Mouse (Mus musculus): ENCODE data around the gene Tnrc6b. TPM values are rescaled to one million over a fixed set of nuclear protein-coding genes. Genes with fewer than 3 reads are reported as not detected.
A peak's percentile ranks its signal among the peaks of the same experiment; 100 is the strongest.

Tnrc6b gene
- polyA plus RNA-seq, 1 experiment from 2014 or later, result 10.0 TPM

- peak within 1 kb of the TSS; percentile 76 for H3K9ac ChIP-seq (ENCODE audit: low read length)
- ATAC-seq (peak; percentile 96), DNase-seq (ENCODE audit: low spot score) (peak; percentile 93)
- no peaks in the 10 kb centered on the region for H3K9me3 ChIP-seq (replicated peaks; ENCODE audit: control insufficient read depth, low read length)
- under 1% methylated on average over 63 of the region's 63 CpGs for WGBS
- peaks cover 4% of the 10 kb centered on the region; the same call in 1 of the 2 replicates for H3K4me1 ChIP-seq (ENCODE audit: control insufficient read depth, insufficient read depth, low read length)
- peak within 1 kb of the TSS; percentile 76 for H3K4me2 ChIP-seq (ENCODE audit: low read length)
- no peaks in the 10 kb centered on the region for H3K27me3 ChIP-seq (replicated peaks; ENCODE audit: control insufficient read depth, insufficient read depth, low read length)
- peak within 1 kb of the TSS; percentile 80 for H3K4me3 ChIP-seq (ENCODE audit: low read depth, low read length)
- peak within 1 kb of the TSS; percentile 76; the same call in 1 of the 2 replicates for H3K27ac ChIP-seq (ENCODE audit: low read depth, low read length)
- H3K36me3 ChIP-seq (ENCODE audit: control insufficient read depth, insufficient read depth, low read length), result peaks cover 15% of the 10 kb centered on the region
Measured at GRCm38 (mm10) chr15:80948145-80949135, 237.3 kb downstream of the Tnrc6b start, which contains the start of gene Adsl. Gene Adsl (plus strand): TSS chr15:80948490.

DNA sequence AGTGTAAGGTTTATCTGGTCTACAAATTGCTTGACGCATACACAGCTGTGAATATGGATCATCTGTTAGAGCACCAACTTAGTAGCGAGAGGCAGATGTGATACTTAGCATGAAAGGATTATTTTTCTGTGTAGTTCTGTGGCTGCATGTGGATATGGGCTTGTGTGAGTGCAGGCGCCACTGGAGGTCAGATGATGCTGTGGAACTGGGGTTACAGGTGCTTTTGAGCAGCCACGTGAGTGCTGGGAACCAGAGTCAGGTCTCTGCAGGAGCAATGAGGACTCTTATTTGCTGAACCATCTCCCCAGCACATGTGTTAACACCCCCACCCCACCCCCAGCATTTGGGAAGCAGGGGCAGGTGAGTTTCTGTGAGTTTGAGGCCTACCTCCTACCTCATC lies 238.3 kb downstream of the Tnrc6b start:
- peak overlapping the region; percentile 76 for H3K4me2 ChIP-seq (ENCODE audit: low read length)
- H3K4me1 ChIP-seq (ENCODE audit: control insufficient read depth, insufficient read depth, low read length), result peaks cover 4% of the 10 kb centered on the region; the same call in 1 of the 2 replicates
- H3K27ac ChIP-seq (ENCODE audit: low read depth, low read length), result no peak overlapping the region
- no peak for ATAC-seq
- H3K36me3 ChIP-seq (ENCODE audit: control insufficient read depth, insufficient read depth, low read length), result peaks cover 25% of the 10 kb centered on the region
- no peaks in the 10 kb centered on the region for H3K27me3 ChIP-seq (replicated peaks; ENCODE audit: control insufficient read depth, insufficient read depth, low read length)
- WGBS, result 52% methylated on average over 4 of the region's 4 CpGs
- H3K4me3 ChIP-seq (ENCODE audit: low read depth, low read length), result peak overlapping the region; percentile 80
- H3K9ac ChIP-seq (ENCODE audit: low read length), result peak overlapping the region; percentile 76
- DNase-seq (ENCODE audit: low spot score), result no peak
- no peaks in the 10 kb centered on the region for H3K9me3 ChIP-seq (replicated peaks; ENCODE audit: control insufficient read depth, low read length)

DNA sequence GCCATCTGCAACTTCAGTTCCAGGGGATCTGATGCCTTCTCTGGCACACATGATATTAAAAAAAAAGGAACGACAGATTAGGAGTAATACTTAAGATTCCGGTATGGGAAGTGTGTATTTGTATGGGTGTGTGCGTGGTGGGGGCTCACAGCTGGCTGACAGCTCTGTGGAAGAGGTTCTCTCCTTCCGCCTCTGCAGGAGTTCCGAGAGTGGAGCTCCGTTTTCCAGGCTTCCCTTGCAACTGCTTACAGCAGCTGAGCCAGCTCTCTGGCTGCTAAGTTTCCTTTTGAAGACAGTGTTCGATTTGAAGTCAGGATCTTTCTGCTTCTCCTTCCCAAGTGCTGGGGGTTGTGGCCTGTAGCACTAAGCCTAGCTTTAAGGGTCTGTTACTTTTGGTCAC lies 238.9 kb downstream of the Tnrc6b start:
- no peak for ATAC-seq
- DNase-seq (ENCODE audit: low spot score), result no peak
- H3K4me2 ChIP-seq (ENCODE audit: low read length), result peak overlapping the region; percentile 76; the same call in 1 of the 2 replicates
- H3K9me3 ChIP-seq (replicated peaks; ENCODE audit: control insufficient read depth, low read length), result no peaks in the 10 kb centered on the region
- H3K9ac ChIP-seq (ENCODE audit: low read length), result no peak overlapping the region
- no peaks in the 10 kb centered on the region for H3K27me3 ChIP-seq (replicated peaks; ENCODE audit: control insufficient read depth, insufficient read depth, low read length)
- 91% methylated on average over 7 of the region's 7 CpGs for WGBS
- H3K4me3 ChIP-seq (ENCODE audit: low read depth, low read length), result no peak overlapping the region
- H3K27ac ChIP-seq (ENCODE audit: low read depth, low read length), result no peak overlapping the region
- H3K4me1 ChIP-seq (ENCODE audit: control insufficient read depth, insufficient read depth, low read length), result peaks cover 4% of the 10 kb centered on the region; the same call in 1 of the 2 replicates
- H3K36me3 ChIP-seq (ENCODE audit: control insufficient read depth, insufficient read depth, low read length), result peaks cover 31% of the 10 kb centered on the region

GRCm38 (mm10) chr15:80953971-80954370 lies 242.9 kb downstream of the Tnrc6b start:
- ATAC-seq (no peak), DNase-seq (ENCODE audit: low spot score) (no peak)
- Histone ChIP-seq H3K36me3 (ENCODE audit: control insufficient read depth, insufficient read depth, low read length) (peaks cover 62% of the 10 kb centered on the region), H3K27me3 (replicated peaks; ENCODE audit: control insufficient read depth, insufficient read depth, low read length) (no peaks in the 10 kb centered on the region), H3K27ac (ENCODE audit: low read depth, low read length) (no peak overlapping the region), H3K4me2 (ENCODE audit: low read length) (no peak overlapping the region), H3K4me1 (ENCODE audit: control insufficient read depth, insufficient read depth, low read length) (peaks cover 4% of the 10 kb centered on the region; the same call in 1 of the 2 replicates), H3K4me3 (ENCODE audit: low read depth, low read length) (no peak overlapping the region), H3K9me3 (replicated peaks; ENCODE audit: control insufficient read depth, low read length) (no peaks in the 10 kb centered on the region), H3K9ac (ENCODE audit: low read length) (no peak overlapping the region)
- 94% methylated on average over 9 of the region's 9 CpGs for WGBS

DNA sequence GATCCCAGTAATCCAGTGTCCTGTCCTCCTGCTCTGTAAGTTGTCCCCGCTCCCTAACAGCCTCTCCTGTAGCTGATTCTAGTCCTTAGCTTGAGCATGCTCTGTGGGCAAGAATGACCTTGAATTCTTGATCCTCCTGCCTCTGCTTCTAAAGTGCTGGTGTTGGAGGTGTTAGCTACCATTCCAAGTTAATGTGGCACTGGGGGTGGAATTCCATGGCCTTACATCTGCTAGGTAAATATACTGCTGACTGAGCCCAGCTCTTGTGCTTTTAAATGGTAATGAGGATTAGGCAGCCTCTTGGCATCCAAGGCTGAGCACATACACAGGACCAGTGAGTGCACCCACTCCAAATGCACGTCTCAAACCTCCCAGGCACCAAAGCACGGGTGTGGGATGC lies 243.7 kb downstream of the Tnrc6b start:
- Histone ChIP-seq H3K9me3 (replicated peaks; ENCODE audit: control insufficient read depth, low read length) (no peaks in the 10 kb centered on the region), H3K27ac (ENCODE audit: low read depth, low read length) (no peak overlapping the region), H3K4me2 (ENCODE audit: low read length) (no peak overlapping the region), H3K4me3 (ENCODE audit: low read depth, low read length) (no peak overlapping the region), H3K27me3 (replicated peaks; ENCODE audit: control insufficient read depth, insufficient read depth, low read length) (no peaks in the 10 kb centered on the region), H3K36me3 (ENCODE audit: control insufficient read depth, insufficient read depth, low read length) (peaks cover 67% of the 10 kb centered on the region), H3K4me1 (ENCODE audit: control insufficient read depth, insufficient read depth, low read length) (no peaks in the 10 kb centered on the region), H3K9ac (ENCODE audit: low read length) (no peak overlapping the region)
- DNase-seq (ENCODE audit: low spot score) (no peak), ATAC-seq (no peak)
- WGBS, result 57% methylated on average over 3 of the region's 3 CpGs

DNA sequence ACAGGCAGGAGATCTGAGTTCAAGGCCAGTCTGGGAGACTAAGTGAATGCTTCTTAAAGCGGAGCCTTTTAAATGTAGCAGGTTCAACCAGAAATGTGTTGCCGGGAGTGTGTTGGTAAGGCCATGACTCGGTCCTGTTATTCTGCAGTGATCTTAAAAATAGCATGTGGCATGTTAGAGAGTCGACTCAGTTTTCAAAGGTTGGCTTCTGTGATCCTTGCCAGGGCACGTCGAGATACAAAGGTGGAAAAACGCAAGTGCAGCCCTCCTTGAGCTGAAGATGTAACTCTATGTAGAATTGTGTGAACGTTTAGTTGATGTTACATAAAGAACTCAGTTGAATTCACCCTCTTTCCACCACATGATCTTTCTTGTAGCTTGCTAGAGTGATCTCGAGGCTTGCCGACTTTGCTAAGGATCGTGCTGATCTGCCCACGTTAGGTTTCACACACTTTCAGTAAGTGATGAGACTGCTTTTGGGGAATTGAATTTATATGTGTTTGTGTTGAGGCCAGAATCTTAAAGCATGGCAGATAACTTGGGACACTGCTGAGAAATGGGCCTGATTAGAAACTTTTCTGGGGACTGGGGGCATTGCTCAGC lies 244.8 kb downstream of the Tnrc6b start:
- Histone ChIP-seq H3K36me3 (ENCODE audit: control insufficient read depth, insufficient read depth, low read length) (peaks cover 78% of the 10 kb centered on the region), H3K4me3 (ENCODE audit: low read depth, low read length) (no peak overlapping the region)

GRCm38 (mm10) chr15:80969371-80969770 lies 258.3 kb downstream of the Tnrc6b start:
- no peak for DNase-seq (ENCODE audit: low spot score)
- Histone ChIP-seq H3K27ac (ENCODE audit: low read depth, low read length) (no peak overlapping the region), H3K4me2 (ENCODE audit: low read length) (no peak overlapping the region), H3K4me3 (ENCODE audit: low read depth, low read length) (no peak overlapping the region), H3K4me1 (ENCODE audit: control insufficient read depth, insufficient read depth, low read length) (no peaks in the 10 kb centered on the region), H3K9ac (ENCODE audit: low read length) (no peak overlapping the region), H3K36me3 (ENCODE audit: control insufficient read depth, insufficient read depth, low read length) (peaks cover 51% of the 10 kb centered on the region), H3K27me3 (replicated peaks; ENCODE audit: control insufficient read depth, insufficient read depth, low read length) (no peaks in the 10 kb centered on the region), H3K9me3 (replicated peaks; ENCODE audit: control insufficient read depth, low read length) (no peaks in the 10 kb centered on the region)
- ATAC-seq, result no peak
- 95% methylated on average over 1 of the region's 1 CpGs for WGBS

More for the DNA sequence above, 244.8 kb downstream of the Tnrc6b start:
- Histone ChIP-seq H3K4me2 (ENCODE audit: low read length) (no peak overlapping the region), H3K9me3 (replicated peaks; ENCODE audit: control insufficient read depth, low read length) (no peaks in the 10 kb centered on the region), H3K9ac (ENCODE audit: low read length) (no peak overlapping the region), H3K27ac (ENCODE audit: low read depth, low read length) (no peak overlapping the region), H3K4me1 (ENCODE audit: control insufficient read depth, insufficient read depth, low read length) (no peaks in the 10 kb centered on the region), H3K27me3 (replicated peaks; ENCODE audit: control insufficient read depth, insufficient read depth, low read length) (no peaks in the 10 kb centered on the region)
- DNase-seq (ENCODE audit: low spot score) (no peak), ATAC-seq (no peak)
- WGBS, result 95% methylated on average over 12 of the region's 12 CpGs

DNA sequence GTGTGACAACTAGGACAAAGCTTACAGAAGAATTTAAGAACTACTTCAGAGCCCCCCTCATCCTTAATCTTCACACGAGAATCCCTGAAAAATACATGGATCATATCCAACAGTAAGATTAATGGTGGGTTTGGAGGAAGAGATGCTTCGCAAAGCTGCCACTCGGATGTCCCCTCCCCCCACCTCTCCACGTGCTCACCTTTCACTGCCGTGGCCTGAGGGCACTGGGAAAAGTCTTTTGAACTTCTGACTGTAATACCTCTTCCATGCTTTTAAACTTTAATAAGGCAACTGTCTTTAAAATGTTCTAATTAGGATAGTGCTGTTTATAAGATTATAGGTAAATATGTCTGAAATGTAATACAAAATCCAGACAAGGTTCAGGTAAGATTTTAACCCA lies 263.2 kb downstream of the Tnrc6b start:
- H3K36me3 ChIP-seq (ENCODE audit: control insufficient read depth, insufficient read depth, low read length), result peaks cover 9% of the 10 kb centered on the region
- DNase-seq (ENCODE audit: low spot score) (no peak), ATAC-seq (no peak)
- no peaks in the 10 kb centered on the region for H3K9me3 ChIP-seq (replicated peaks; ENCODE audit: control insufficient read depth, low read length)
- H3K27me3 ChIP-seq (replicated peaks; ENCODE audit: control insufficient read depth, insufficient read depth, low read length), result no peaks in the 10 kb centered on the region
- H3K4me3 ChIP-seq (ENCODE audit: low read depth, low read length), result no peak overlapping the region
- H3K9ac ChIP-seq (ENCODE audit: low read length), result no peak overlapping the region
- H3K4me2 ChIP-seq (ENCODE audit: low read length), result no peak overlapping the region
- no peaks in the 10 kb centered on the region; the same call in 1 of the 2 replicates for H3K4me1 ChIP-seq (ENCODE audit: control insufficient read depth, insufficient read depth, low read length)
- no peak overlapping the region for H3K27ac ChIP-seq (ENCODE audit: low read depth, low read length)
- WGBS, result 57% methylated on average over 5 of the region's 5 CpGs

All from forebrain, embryonic 14.5 days (tissue).